Mouse (Mus musculus) megakaryocyte-erythroid progenitor cell, adult 5-6 weeks (primary cell): ENCODE measurements at regions not wholly inside any gene's neighbourhood (a gene's known extent, or its start where the extent isn't known, plus 50 kb on each side); places are given as distances from the start of the nearest gene placed in this dataset.
"Not testable (repeated sequence)": the region's sequence is repeated elsewhere in the genome, so short reads cannot be mapped to it uniquely, and the experiment has no call there.

Experiments
- ATAC-seq: replicated peaks from 2 replicates; pipeline ENCODE4 v1.8.0; 2016; ENCODE audit warnings: mild to moderate bottlenecking, inconsistent platforms; ENCODE audit not compliant: severe bottlenecking, poor library complexity, low FRiP score, low TSS enrichment

- no peak for ATAC-seq
Measured at GRCm38 (mm10) chr1:189156906-189157305, 149.3 kb upstream of the Kctd3 start.

GRCm38 (mm10) chr1:189154376-189154775 is 146.7 kb upstream of the Kctd3 start:
- no peak for ATAC-seq

- ATAC-seq = no peak
Measured at GRCm38 (mm10) chr1:189153150-189153549, 145.5 kb upstream of the Kctd3 start.

- no peak for ATAC-seq
Measured at GRCm38 (mm10) chr1:189142982-189143451, 135.4 kb upstream of the Kctd3 start.

- no peak for ATAC-seq
Measured at GRCm38 (mm10) chr1:189142551-189142950, 134.9 kb upstream of the Kctd3 start.

GRCm38 (mm10) chr1:189141694-189142093 is 134.1 kb upstream of the Kctd3 start:
- no peak for ATAC-seq

- no peak for ATAC-seq
Measured at GRCm38 (mm10) chr1:189136731-189137385, 129.2 kb upstream of the Kctd3 start.

GRCm38 (mm10) chr1:189135826-189136225 is 128.2 kb upstream of the Kctd3 start:
- no peak for ATAC-seq

- no peak for ATAC-seq
Measured at GRCm38 (mm10) chr1:189128706-189129105, 121.1 kb upstream of the Kctd3 start.

- not testable (repeated sequence) for ATAC-seq
Measured at GRCm38 (mm10) chr1:189128246-189128645, 120.6 kb upstream of the Kctd3 start.

- no peak for ATAC-seq
Measured at GRCm38 (mm10) chr1:189127367-189127766, 119.7 kb upstream of the Kctd3 start.

GRCm38 (mm10) chr1:189119941-189120735 is 112.5 kb upstream of the Kctd3 start:
- no peak for ATAC-seq

GRCm38 (mm10) chr1:189119005-189119404 is 111.4 kb upstream of the Kctd3 start:
- not testable (repeated sequence) for ATAC-seq

- no peak for ATAC-seq
Measured at GRCm38 (mm10) chr1:189118582-189118981, 110.9 kb upstream of the Kctd3 start.

- ATAC-seq = no peak
Measured at GRCm38 (mm10) chr1:189115914-189116313, 108.3 kb upstream of the Kctd3 start.

GRCm38 (mm10) chr1:189115279-189115678 is 107.6 kb upstream of the Kctd3 start:
- no peak for ATAC-seq

- no peak for ATAC-seq
Measured at GRCm38 (mm10) chr1:189108260-189109035, 100.8 kb upstream of the Kctd3 start.

- no peak for ATAC-seq
Measured at GRCm38 (mm10) chr1:189107841-189108240, 100.2 kb upstream of the Kctd3 start.

- no peak for ATAC-seq
Measured at GRCm38 (mm10) chr1:189107156-189107555, 99.5 kb upstream of the Kctd3 start.

- ATAC-seq = no peak
Measured at GRCm38 (mm10) chr1:189105276-189105675, 97.6 kb upstream of the Kctd3 start.
